13 mouse cellular contexts compared by ENCODE assay signal in genomic region chr3:89664808-89665207, GRCm38 (mm10). TPM values are rescaled to one million over a fixed set of nuclear protein-coding genes. Genes with fewer than 3 reads are reported as not detected.
DNase-seq lines count a peak whose midpoint lies in the region; ATAC-seq and TF ChIP-seq lines count a peak whose summit lies in the region.
"Had no signal": no experiment of that assay in that cellular context is flagged by ENCODE, and none has a peak within 500 bp of the region (broad histone marks: within the 10 kb centered on the region; RNA-seq: fewer than 3 reads in every experiment).

No protein-coding gene starts in this region.

- no peaks in the 10 kb centered on the region for H3K9me3 ChIP-seq in kidney, embryonic 15.5 days (replicated peaks)
- H3K9me3 ChIP-seq in embryonic facial prominence, embryonic 12.5 days, result no peaks in the 10 kb centered on the region
- H3K9me3 ChIP-seq in neural tube, embryonic 12.5 days, result no peaks in the 10 kb centered on the region

- peak overlapping the region; percentile 45 for H3K4me2 ChIP-seq in kidney, embryonic 15.5 days
- H3K4me2 ChIP-seq in embryonic facial prominence, embryonic 12.5 days (replicated peaks), result 0 out of 2 replicates have a peak overlapping the region, but pooled peaks have one; percentile 15
- peak overlapping the region; percentile 35 for H3K4me2 ChIP-seq in neural tube, embryonic 12.5 days (replicated peaks)

- no peaks in the 10 kb centered on the region for H3K36me3 ChIP-seq in kidney, embryonic 15.5 days
- H3K36me3 ChIP-seq in embryonic facial prominence, embryonic 12.5 days, result no peaks in the 10 kb centered on the region
- H3K36me3 ChIP-seq in neural tube, embryonic 12.5 days, result no peaks in the 10 kb centered on the region

- peak; percentile 77 for ATAC-seq in kidney, embryonic 15.5 days (replicated peaks; ENCODE audit: low FRiP score)
- ATAC-seq in embryonic facial prominence, embryonic 12.5 days (ENCODE audit: insufficient number of reproducible peaks, insufficient read depth, low FRiP score, low TSS enrichment), result peak; percentile 50; the same call in 1 of the 2 replicates
- ATAC-seq in neural tube, embryonic 12.5 days (ENCODE audit: low FRiP score, low read depth), result peak; percentile 74; the same call in 1 of the 2 replicates
- ATAC-seq: activated CD4-positive, CD25-positive, alpha-beta regulatory T cell, adult 4 months; midbrain, embryonic 16.5 days had no signal

- H3K27ac ChIP-seq in kidney, embryonic 15.5 days, result peak overlapping the region; percentile 48; the same call in 1 of the 2 replicates
- H3K27ac ChIP-seq in embryonic facial prominence, embryonic 12.5 days, result no peak overlapping the region
- no peak overlapping the region for H3K27ac ChIP-seq in neural tube, embryonic 12.5 days
- H3K27ac ChIP-seq in layer of hippocampus, adult 2 months, result no peak overlapping the region

- TF ChIP-seq CTCF in layer of hippocampus, adult 2 months (conservative IDR thresholded peaks at IDR 0.05), result no peak

- no peak overlapping the region for H3K4me3 ChIP-seq in kidney, embryonic 15.5 days (replicated peaks)
- H3K4me3 ChIP-seq in embryonic facial prominence, embryonic 12.5 days, result no peak overlapping the region
- H3K4me3 ChIP-seq in neural tube, embryonic 12.5 days, result no peak overlapping the region
- H3K4me3 ChIP-seq in layer of hippocampus, adult 2 months, result no peak overlapping the region

- DNase-seq in kidney, postnatal 10 days, result no peak
- peak; percentile 40 for DNase-seq in embryo, embryonic 10.5 days (ENCODE audit: low spot score)
- no peak for DNase-seq in heart, adult 8-10 months (ENCODE audit: low spot score)
- no peak for DNase-seq in layer of hippocampus, adult 2 months (ENCODE audit: low spot score in 2 of 2)
- DNase-seq in ovary, adult 18-20 months (ENCODE audit: low spot score), result no peak
- DNase-seq: cerebellum, adult 11 months; lung, adult 18-20 months; thymus, adult 18-20 months had no signal

- H3K4me1 ChIP-seq in kidney, embryonic 15.5 days, result peaks cover 20% of the 10 kb centered on the region
- H3K4me1 ChIP-seq in embryonic facial prominence, embryonic 12.5 days, result peaks cover 25% of the 10 kb centered on the region
- peaks cover 21% of the 10 kb centered on the region for H3K4me1 ChIP-seq in neural tube, embryonic 12.5 days

- H3K27me3 ChIP-seq in kidney, embryonic 15.5 days, result no peaks in the 10 kb centered on the region
- no peaks in the 10 kb centered on the region for H3K27me3 ChIP-seq in embryonic facial prominence, embryonic 12.5 days
- no peaks in the 10 kb centered on the region for H3K27me3 ChIP-seq in neural tube, embryonic 12.5 days (replicated peaks)

- WGBS in kidney, embryonic 15.5 days, result 13% methylated on average over 12 of the region's 12 CpGs
- 43% methylated on average over 12 of the region's 12 CpGs for WGBS in embryonic facial prominence, embryonic 12.5 days
- 27% methylated on average over 12 of the region's 12 CpGs for WGBS in neural tube, embryonic 12.5 days

- H3K9ac ChIP-seq in kidney, embryonic 15.5 days, result no peak overlapping the region
- no peak overlapping the region for H3K9ac ChIP-seq in embryonic facial prominence, embryonic 12.5 days
- H3K9ac ChIP-seq in neural tube, embryonic 12.5 days, result no peak overlapping the region

RNA-seq across cellular contexts. Expression of gene Adar, which starts 50.0 kb away (rescaled TPM):
- polyA plus RNA-seq in kidney, embryonic 15.5 days (2015; fragmentation: Nextera tagmentation; extraction: Ambion mirVana), result 10.4 and 11.7 TPM in 2 replicates
- polyA plus RNA-seq in embryonic facial prominence, embryonic 12.5 days (2016; fragmentation: Nextera tagmentation; extraction: Ambion mirVana), result 15.0 and 15.1 TPM in 2 replicates
- polyA plus RNA-seq in neural tube, embryonic 12.5 days (2016; fragmentation: Nextera tagmentation; extraction: Ambion mirVana), result 17.8 and 21.7 TPM in 2 replicates
- 10 to 100 TPM; 10.8 to 13.0 (median 12.4) TPM for total RNA-seq in heart, adult 8-10 months (2022)
- 100 to 1,000 TPM; 122 to 133 TPM for total RNA-seq in layer of hippocampus, adult 2 months (2021)
